Mouse (Mus musculus) c-Kit-positive CD71-positive TER-119-negative erythroid progenitor cells, embryonic 14.5 days (primary cell): ENCODE measurements around the gene Mcu.

Experiments used
- DNase-seq: peaks from one replicate; pipeline ENCODE4 v3.0.0-alpha.2; 2013; ENCODE audit warnings: low read depth

Gene Mcu

DNA sequence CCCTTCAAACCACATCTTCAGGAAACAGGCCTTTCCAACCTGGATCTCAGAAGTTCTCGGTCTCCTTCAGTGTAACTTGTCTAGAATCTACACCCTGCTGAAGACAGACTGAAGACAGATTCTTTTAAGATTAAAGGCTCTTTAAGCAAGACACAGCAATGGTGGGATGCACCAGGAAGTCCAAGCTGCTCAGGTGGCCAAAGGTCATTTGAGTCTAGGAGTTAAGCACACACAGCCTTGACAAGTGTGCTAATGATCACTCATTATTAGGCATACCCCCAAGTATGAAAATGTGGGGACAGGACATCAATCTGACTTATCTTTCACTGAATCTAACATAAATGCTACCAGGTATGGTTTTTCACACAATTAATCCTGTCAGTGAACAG is 47.0 kb downstream of the Mcu start:
- no peak for DNase-seq

DNA sequence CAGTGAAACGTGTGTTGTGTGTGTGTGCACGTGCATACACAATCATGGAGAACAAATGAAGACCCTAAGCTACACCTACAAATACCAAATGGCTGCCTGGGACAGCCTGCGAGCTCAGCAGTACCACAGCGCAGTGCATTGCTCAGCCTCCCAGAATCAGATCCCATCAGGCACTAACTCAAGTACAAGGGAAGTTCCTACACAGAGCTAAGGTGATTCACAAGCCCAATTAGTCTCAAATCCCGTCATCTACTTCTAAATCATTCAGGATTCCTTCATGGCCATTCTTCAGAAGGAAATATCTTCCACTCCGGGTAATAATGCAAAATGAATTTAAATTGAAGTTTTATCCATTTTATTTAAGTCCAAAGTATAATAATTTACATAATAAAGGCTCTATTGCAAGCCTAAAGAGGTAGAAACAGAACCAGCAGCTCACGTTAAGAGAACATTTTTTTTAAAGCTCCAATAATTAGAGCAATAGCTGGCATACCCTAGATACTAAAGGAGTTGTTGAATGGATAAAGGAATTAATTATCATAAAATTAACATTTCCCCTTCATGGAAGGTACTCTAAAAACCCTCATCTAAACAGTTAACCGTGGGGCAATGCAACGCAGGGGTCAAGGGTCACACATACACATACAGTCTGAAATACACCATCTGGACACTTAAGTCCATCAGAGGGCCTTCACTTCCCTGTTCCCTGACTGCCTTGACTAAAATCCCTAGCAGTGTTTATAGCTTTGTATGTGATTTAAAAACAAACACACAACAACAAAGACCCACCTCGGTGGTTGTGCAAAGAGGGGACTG is 47.6 kb downstream of the Mcu start:
- no peak for DNase-seq

DNA sequence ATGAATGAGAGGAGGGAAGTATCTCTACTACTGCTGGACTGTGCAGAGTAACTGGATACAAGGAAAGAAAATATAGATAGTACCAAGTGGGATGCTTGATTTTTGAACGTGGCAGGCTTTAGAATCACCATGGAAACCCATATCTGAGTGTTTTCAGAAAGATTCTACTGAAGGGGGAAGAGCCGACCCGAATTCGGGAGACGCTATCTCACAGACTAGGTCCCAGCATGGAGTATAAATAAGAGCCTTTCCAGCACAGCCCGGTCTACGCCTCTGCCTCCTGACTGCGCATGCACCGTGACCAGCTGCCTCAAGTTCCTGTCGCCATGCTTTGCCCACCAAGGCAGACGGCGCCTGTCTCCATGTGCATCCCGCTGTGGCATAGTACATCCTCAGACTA is 49.5 kb downstream of the Mcu start:
- DNase-seq = no peak

DNA sequence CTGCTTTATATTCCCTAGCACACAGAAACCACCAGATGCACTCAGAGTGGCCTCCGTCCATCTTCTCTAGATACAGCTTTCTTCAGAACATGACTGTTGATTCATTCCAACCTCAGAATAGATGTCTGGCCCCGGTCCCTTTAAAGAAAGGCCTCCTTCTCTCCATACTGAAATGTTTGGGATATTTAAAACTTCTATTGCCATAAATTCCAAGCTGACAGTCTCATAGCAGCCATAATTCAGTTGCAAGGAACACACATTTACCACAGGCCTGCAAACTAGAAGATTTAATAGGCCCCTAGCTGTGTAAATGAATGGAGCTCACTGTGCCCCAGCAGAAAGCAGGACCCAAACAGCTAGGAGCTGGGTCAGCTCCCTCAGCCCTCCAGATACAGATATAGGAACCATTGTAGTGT is 50.5 kb downstream of the Mcu start:
- no peak for DNase-seq

DNA sequence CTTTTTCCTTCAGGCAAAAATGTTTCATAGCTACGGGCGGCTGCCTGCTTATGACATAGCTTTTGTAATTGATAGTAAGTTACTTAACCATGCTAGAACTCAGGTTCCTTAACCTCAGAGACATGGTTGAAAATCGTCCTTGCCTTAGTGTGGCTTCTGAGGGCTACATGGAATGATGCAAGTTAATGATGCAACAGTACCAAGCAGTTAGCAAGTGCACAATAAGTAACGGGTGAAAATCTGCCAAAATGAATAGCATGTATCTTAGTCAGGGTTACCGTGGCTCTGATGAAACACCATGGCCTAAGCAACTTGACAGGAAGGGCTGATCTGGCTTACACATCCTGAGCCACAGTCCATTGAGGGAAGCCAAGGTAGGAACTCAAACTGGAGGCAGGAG is 51.9 kb downstream of the Mcu start:
- DNase-seq = no peak

DNA sequence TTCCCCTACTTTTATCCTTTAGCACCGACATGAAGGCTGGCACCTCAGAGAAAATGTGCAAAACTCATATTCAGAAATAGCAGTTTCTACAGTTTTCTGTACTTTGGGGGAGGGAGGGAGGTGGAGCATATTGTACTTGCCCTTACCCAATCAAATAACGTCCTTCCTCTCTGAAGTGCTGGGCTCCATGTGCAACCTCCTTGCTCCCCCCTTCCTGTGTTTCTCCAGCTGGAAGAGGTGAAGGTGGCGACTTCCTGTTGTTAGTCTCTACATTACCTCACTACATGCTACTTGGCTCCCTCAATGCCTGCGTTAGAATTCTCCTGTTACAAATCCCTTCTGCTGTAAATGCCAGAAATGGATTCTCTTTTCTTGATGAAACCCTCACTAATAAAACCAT is 54.0 kb downstream of the Mcu start:
- DNase-seq = no peak

DNA sequence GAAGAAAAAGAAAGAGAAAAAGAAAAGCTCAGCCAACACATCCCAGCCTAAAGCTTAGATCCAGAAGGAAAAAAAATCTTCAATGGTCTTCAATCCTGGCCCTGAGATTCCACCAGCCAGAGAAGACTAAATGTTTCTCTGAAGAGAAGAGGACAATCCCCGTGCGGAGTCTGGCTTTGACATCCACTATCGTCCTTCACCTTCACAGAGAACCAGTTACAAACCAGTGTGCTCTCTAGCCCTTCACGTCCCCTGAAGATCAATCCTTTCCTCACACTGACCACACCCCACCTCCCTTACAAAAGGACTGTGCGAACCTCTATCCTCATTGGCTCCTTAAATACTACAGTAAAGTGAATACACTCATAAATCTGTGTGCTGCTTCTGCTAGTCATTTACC is 56.4 kb downstream of the Mcu start:
- no peak for DNase-seq

DNA sequence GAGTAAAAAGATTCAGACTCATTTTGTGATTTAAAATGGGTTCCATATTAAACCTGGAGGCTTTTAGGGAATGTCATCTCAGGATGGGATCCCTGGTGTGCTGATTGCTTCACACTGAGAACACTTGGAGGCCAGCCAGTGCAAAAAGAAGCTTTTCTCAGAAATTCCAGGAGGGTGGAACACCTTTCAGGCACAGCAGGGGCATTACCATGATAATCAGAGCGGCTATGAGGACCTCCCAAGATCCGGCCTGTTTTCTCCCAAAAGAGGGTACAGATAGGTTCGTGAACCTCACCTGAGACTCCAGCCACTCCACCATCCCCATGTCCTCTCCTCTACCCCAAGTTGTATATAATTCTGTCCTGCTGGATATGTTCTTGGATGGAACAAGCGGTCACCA is 57.9 kb downstream of the Mcu start:
- DNase-seq = no peak

DNA sequence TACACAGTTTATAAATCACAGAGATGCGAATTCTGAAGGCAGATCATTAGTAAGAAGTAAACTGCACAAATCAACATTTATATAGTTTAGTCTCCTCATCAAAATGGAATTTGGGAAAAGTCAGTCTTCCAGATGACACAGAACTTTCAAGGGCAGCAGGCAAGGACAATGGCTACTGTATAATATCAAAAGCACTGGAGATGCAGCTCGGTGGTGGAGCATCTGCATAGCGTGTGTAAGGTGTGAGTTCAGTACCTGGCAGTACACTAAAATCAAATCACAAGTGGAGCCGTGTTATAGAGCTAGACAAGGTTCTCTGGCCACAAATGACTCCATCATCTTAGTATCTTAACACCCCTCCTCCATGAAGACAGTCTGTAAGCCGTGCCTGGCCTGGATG is 58.3 kb downstream of the Mcu start:
- DNase-seq = no peak

DNA sequence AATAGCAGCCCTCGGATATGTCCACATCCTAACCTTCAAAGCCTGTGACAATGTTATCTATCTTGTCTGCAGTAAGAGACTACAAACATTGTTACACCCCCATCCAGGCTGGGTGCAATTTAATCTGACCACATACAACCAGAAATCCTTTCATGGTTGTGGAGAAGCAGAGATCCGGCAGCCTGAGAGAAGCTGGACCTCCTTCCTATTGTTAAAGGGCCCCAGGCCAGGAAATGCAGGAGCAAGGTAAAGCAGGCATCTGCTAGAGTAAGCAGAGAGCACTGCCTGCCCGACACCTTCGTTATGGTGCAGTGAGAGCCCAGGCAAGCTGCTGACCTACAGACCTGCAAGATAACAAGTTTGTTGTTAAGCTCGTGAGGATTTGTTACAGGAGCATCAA is 60.0 kb downstream of the Mcu start:
- DNase-seq = no peak

DNA sequence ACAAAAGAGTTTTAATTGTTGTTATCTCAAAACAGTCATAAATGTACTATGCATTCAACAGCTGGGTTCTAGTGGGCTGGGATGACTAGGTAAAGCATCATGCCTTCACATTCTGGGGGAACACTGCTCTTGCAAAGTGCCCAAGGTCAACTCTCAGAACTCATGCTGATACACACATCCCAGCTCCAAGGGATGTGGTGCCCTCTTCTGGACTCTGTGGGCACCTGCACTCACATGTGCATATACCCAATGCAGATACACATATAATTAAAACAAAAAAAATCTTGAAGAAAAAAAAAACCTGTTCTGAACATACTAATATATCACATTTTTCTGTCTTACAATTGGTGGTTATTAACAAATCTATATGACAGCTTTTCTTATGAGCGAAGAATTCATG is 62.2 kb downstream of the Mcu start:
- no peak for DNase-seq

DNA sequence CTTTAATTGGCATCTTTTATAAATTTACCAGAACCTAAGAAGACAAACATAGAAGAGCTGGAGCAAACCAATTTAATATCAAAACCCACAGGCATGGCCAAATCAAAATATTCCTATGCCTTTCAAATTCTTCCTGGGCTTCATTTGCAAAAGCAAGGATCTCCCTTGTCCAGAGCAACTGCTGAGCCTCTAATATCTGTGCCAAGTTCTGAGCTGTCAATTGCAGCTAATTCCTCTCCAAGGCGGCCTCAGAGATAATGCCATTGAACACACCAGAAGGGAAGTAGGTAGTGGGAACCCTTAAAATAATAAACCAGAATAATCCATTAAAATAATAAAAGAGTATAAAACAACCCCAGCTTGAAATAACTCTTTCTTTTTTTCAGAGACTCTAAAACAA is 64.0 kb downstream of the Mcu start:
- no peak for DNase-seq

DNA sequence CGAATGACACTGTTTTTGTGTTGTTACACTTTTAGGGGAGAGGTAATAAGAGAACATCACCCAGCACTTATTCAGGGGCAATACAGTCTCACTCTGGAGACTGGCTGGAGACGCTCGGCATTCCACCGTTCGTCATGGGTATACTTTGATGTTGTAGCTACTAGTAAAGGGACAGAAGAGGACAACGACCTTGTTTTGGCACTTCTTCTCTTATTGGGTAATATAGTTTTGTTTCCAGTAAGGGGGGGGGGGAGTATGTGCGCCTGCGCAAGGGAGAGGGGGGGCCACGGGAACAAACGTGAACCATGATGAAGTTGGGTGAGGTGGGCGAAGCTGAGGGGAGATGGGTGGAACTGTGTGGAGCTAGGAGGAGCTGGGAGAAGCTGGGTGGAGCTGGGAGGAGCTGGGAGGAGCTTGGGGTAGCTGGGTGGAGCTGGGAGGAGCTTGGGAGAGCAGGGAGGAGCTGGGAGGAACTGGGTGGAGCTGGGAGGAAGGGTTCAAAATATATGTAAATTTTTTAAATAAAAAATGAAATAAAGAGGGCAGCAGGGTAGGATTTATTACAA is 67.6 kb downstream of the Mcu start:
- DNase-seq = no peak

DNA sequence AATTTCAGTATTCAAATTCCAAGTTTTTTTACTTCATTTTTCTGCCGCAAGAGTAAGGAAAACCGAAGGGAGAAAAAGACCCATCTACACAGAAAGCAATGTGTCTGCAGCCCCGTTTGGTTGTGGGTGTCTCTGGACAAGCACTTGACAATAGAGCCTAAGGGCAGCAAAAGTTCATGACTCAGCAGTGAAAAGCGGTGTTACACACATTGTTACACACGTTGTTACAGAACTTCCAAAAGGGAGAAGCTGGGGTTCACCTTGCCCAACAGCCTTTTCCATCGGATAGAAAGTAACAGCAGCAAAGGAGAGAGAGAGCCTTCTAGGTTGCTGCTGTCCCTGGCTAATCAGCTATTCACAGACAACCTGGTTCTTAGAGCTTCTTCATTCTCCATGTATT is 68.3 kb downstream of the Mcu start:
- no peak for DNase-seq

DNA sequence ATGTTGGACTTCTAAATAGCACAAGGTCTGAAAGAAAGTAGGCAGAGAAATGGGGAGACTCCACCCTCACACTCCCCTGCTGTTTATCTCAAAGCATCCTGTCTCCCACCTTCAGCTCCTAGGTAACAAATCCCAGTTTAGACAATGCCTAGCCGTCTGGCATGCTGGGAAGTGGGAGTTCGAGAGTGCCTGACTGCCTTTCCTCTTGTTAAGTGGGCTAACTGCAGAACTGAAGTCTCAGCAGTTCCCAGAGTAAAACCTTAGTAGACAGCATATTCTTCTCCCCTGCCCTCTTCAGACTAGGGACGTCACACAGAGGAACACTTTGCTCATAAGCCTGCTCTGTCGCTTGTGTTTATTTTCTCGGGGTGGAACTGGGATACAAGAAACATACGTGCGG is 69.1 kb downstream of the Mcu start:
- DNase-seq = no peak

DNA sequence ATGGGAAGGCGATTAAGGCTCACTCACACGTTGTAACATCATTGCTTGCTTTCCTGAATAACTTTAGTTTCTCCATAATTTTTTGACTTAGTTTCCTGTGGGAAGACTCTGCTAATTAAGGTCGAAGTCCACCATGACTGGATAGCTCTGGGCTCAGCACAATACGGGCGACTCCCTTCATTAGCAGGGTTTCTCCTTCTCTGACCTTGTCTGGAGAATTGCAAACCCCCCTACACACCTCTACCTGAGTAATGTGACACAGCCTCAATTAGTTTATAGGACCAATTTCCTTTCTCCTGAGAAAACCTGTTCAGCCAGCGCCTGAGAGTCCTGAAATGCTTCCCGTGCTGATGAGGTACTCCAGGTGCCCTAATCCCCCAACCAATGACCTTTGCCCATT is 71.3 kb downstream of the Mcu start:
- DNase-seq = no peak

DNA sequence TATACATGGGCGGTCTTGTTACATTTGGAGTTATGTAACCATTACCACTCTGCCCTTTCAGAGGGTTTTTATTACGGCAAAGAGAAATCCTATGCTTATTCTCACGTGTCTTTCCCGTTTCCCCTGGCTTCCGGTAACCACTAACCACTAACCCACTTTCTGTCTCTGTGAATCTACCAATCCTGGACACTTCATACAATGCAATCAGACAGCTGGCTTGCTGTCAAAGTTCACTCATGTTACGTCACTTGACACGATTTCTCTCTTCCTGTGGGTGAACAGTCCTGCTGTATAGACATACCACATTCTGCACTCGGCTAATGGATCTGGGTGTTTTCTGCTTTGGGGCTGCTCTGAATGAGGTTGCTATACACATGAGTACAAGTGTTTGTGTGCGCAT is 73.1 kb downstream of the Mcu start:
- DNase-seq = no peak

DNA sequence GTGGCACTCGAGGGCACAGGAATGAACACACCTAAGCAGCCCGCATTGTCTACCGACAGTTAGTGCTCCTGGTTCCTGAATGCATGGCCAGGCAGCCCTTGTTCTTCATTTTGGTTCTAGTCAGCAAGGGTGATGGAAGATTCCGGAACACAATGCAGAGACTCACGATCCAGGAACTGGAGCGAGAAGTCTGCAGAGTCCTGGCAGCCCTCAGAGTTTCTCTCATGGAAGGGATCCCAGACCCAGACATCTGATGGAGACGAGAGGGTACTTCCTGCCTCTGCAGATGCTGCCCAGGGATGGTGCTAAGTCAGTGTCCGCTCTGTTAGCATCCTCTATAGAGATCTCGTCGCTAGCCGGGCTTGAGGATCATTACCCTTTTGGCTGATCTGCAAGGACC is 75.0 kb downstream of the Mcu start:
- no peak for DNase-seq

DNA sequence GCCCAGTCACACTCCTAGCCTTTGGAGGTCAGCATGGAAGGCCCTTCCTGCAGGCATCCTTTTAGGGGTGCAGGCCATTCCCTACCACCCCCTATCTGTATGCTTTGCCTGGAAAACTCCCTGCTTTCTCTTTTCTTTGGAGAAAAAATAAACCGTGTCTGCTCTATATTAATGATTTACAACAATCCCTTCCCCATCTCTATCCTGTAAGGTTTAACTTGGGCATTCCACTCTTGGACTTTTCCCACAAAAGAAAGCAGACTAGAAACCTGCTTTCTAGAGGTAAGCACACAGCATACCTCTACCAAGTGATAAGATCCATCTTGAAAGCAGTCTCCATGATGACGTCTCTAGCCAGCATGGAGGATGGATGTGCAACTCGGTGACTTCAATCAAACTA is 75.9 kb downstream of the Mcu start:
- DNase-seq = no peak

DNA sequence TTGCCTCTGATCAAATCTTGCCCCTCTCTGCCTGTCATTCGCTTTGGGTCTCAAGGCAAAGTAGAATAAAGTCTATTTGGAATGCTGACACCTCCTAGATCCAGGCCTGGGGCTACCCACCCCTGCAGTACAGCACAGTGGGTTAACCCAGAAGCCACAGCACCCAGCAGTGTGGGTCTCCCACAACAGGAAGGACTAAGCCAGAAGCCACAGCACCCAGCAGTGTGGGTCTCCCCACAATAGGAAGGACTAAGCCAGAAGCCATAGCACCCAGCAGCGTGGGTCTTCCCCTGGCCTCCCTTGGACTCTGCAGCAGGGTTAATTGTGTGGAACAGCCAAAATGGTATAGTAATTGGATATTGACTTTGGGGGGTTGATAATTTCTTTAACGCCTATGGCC is 76.4 kb downstream of the Mcu start:
- no peak for DNase-seq

DNA sequence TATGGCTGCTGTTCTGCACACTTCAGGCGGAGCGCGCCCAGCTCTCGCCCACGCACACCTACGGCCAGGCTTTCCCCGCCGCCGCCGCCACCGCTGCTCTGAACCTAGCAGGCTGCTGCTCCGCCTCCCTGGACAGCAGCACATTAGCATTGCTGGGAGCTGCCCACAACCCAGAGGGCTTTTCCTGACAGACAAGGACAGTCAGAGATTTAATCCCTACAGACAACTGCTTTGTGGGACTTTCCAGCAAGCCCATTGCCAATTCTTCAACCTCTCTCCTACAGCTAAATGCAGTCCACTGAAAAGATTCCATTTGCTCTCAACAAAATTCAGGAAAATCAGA is 77.0 kb downstream of the Mcu start:
- no peak for DNase-seq

DNA sequence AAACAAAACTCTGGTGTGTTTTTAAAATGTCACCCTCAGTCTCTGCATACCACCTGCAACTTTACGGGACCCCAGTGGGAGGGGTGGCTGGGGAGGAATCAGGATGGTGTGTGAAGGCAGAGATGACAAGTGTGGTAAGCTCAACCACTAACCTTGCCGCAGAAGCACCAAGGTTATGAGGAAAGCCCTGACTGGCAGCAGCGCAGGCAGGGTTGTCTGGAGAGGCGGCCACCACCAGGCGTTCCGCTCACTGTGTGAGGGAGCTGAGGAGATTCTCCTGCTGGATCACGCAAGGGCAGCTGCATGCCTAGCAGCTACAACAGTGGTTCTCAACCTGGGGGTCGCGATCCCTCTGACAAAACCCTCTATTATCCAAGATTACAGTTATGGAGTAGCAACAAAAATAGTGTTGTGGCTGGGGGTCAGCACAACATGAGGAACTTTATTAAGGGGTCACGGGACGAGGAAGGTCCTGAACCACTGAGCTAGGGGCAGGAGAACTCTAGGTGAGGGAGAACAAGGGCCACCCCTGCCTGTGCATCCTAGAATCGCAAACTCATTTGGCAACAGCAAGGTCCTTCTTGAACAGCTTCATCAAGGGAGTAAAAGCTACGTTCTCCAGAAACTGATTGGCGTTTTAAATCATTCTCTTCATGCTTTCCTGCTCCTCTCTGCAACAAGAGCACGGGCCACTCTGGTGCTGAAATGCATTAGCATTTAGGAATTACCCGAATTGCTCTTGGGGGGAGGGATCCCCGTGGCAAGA is 77.5 kb downstream of the Mcu start:
- no peak for DNase-seq

DNA sequence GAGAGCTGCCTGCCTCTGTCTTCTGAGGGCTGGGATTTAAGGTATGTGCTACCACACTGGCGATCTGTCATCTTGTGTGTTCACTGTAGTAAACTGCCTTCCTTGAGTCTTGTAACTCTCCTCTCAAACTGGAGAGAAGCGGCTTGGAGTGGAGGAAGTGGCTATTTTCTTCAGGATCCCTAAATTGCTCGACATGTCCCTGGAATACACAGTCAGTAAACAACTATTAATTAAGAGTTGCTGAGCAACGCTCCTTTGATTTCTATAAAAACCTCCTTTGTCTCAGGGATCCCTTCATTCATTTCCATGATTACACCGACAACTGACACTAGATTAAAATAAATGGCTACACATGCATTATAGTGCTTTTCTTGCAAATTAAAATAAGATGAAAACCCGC is 78.4 kb downstream of the Mcu start:
- DNase-seq = no peak

DNA sequence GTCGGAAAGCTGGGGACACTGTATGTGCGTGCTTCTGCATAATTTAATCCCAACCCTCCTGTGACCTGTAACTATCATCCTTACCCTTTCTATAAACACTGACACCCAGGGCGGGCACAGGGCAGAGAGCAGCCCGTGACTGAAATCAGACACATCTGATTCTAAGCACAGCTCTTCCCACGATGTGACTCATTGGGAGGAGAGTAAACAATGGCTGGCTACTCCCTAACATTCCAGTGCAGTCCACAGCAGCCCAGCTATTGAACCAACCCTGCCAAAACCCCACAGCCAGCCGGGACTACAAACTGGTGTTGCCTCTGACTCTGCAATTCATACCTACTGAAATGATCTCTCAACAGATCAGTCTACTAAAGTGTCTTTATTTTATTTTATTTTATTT is 78.9 kb downstream of the Mcu start:
- no peak for DNase-seq
